Mouse (Mus musculus) olfactory bulb, adult 2 months (tissue): Measurements from ENCODE around the gene Plekhh2.

Experiments
- CTCF ChIP-seq: fragments of 200-500 bp; IDR thresholded peaks from 2 replicates; pipeline ENCODE4 v1.5.1; 2012; ENCODE audit warnings: low read depth, mild to moderate bottlenecking, low read length, moderate library complexity; ENCODE audit not compliant: insufficient read depth
- POLR2A ChIP-seq: fragments of 200-500 bp; IDR thresholded peaks from 2 replicates; pipeline ENCODE4 v1.6.1; 2012; ENCODE audit warnings: mild to moderate bottlenecking, low read depth, low read length, moderate library complexity; ENCODE audit not compliant: insufficient read depth

DNA sequence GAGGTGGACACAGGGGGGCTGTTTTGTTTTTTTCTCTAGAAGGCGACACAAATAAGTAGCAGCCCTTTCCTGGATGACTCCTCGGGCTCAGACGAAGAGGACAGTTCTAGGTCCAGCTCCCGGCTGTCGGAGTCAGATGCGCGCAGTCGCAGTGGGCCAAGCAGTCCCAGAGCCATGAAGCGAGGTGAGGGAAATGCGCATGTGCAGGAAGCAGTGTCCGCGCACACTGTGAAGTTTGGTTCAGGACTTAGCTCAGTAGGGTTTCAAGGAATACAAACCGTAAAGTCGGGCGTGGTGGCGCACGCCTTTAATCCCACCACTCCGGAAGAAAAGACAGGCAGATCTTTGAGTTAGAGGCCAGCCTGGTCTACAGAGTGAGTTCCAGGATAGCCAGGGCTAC is 59.9 kb downstream of the Plekhh2 start:
- no peak for TF ChIP-seq CTCF
- no peak for TF ChIP-seq POLR2A
